Mouse (Mus musculus): ENCODE data around the gene Grb2. TPM values are rescaled to one million over a fixed set of nuclear protein-coding genes. Genes with fewer than 3 reads are reported as not detected.

Gene Grb2
- total RNA-seq, 2 experiments from 2014 or later: 40.7 to 74.4 TPM

GRCm38 (mm10) chr11:115691511-115691910 is 16.9 kb downstream of the Grb2 start:
- no peak for ATAC-seq (replicated peaks; ENCODE audit: low FRiP score, low TSS enrichment, poor library complexity, severe bottlenecking)

- no peak for ATAC-seq (replicated peaks; ENCODE audit: low FRiP score, low TSS enrichment, poor library complexity, severe bottlenecking)
These were observed 17.4 kb downstream of the Grb2 start for GRCm38 (mm10) chr11:115691013-115691412.

GRCm38 (mm10) chr11:115690356-115690755 is 18.0 kb downstream of the Grb2 start:
- no peak for ATAC-seq (replicated peaks; ENCODE audit: low FRiP score, low TSS enrichment, poor library complexity, severe bottlenecking)

- no peak for ATAC-seq (replicated peaks; ENCODE audit: low FRiP score, low TSS enrichment, poor library complexity, severe bottlenecking)
These were observed 19.1 kb downstream of the Grb2 start for GRCm38 (mm10) chr11:115689137-115689915.

- no peak for ATAC-seq (replicated peaks; ENCODE audit: low FRiP score, low TSS enrichment, poor library complexity, severe bottlenecking)
These were observed 22.0 kb downstream of the Grb2 start for GRCm38 (mm10) chr11:115686369-115686768.

- no peak for ATAC-seq (replicated peaks; ENCODE audit: low FRiP score, low TSS enrichment, poor library complexity, severe bottlenecking)
These were observed 22.4 kb downstream of the Grb2 start for GRCm38 (mm10) chr11:115685954-115686353.

GRCm38 (mm10) chr11:115684877-115685276 is 23.5 kb downstream of the Grb2 start:
- ATAC-seq (replicated peaks; ENCODE audit: low FRiP score, low TSS enrichment, poor library complexity, severe bottlenecking): no peak

- ATAC-seq (replicated peaks; ENCODE audit: low FRiP score, low TSS enrichment, poor library complexity, severe bottlenecking): no peak
These were observed 25.1 kb downstream of the Grb2 start for GRCm38 (mm10) chr11:115683326-115683725.

GRCm38 (mm10) chr11:115682411-115682810 is 26.0 kb downstream of the Grb2 start:
- ATAC-seq (replicated peaks; ENCODE audit: low FRiP score, low TSS enrichment, poor library complexity, severe bottlenecking): no peak

- no peak for ATAC-seq (replicated peaks; ENCODE audit: low FRiP score, low TSS enrichment, poor library complexity, severe bottlenecking)
These were observed 28.7 kb downstream of the Grb2 start for GRCm38 (mm10) chr11:115679554-115680238.

- no peak for ATAC-seq (replicated peaks; ENCODE audit: low FRiP score, low TSS enrichment, poor library complexity, severe bottlenecking)
These were observed 29.5 kb downstream of the Grb2 start for GRCm38 (mm10) chr11:115678861-115679260.

- no peak for ATAC-seq (replicated peaks; ENCODE audit: low FRiP score, low TSS enrichment, poor library complexity, severe bottlenecking)
These were observed 30.9 kb downstream of the Grb2 start for GRCm38 (mm10) chr11:115677511-115677910.

- no peak for ATAC-seq (replicated peaks; ENCODE audit: low FRiP score, low TSS enrichment, poor library complexity, severe bottlenecking)
These were observed 31.7 kb downstream of the Grb2 start for GRCm38 (mm10) chr11:115676738-115677137.

- ATAC-seq (replicated peaks; ENCODE audit: low FRiP score, low TSS enrichment, poor library complexity, severe bottlenecking): peak; percentile 77
These were observed 34.0 kb downstream of the Grb2 start for GRCm38 (mm10) chr11:115674235-115674865.

GRCm38 (mm10) chr11:115673471-115674234 is 34.7 kb downstream of the Grb2 start:
- no peak for ATAC-seq (replicated peaks; ENCODE audit: low FRiP score, low TSS enrichment, poor library complexity, severe bottlenecking)

GRCm38 (mm10) chr11:115672226-115672987 is 36.0 kb downstream of the Grb2 start:
- no peak for ATAC-seq (replicated peaks; ENCODE audit: low FRiP score, low TSS enrichment, poor library complexity, severe bottlenecking)

GRCm38 (mm10) chr11:115670451-115671050 is 37.8 kb downstream of the Grb2 start:
- peak; percentile 24; the same call in 1 of the 2 replicates for ATAC-seq (replicated peaks; ENCODE audit: low FRiP score, low TSS enrichment, poor library complexity, severe bottlenecking)

- no peak for ATAC-seq (replicated peaks; ENCODE audit: low FRiP score, low TSS enrichment, poor library complexity, severe bottlenecking)
These were observed 44.6 kb downstream of the Grb2 start for GRCm38 (mm10) chr11:115663676-115664335.

Measured in megakaryocyte-erythroid progenitor cell, adult 5-6 weeks (primary cell).